Mouse (Mus musculus) MEL (cell line): ENCODE measurements around the gene Chmp5. TPM values are rescaled to one million over a fixed set of nuclear protein-coding genes. Genes with fewer than 3 reads are reported as not detected.
A peak's percentile ranks its signal among the peaks of the same experiment; 100 is the strongest.

Source experiments
- DNase-seq: peaks from one replicate; pipeline ENCODE4 v3.0.0; 2011; ENCODE audit warnings: low read depth, low spot score
- H3K27ac ChIP-seq: 2 replicates; pipeline ENCODE4 v1.5.1; 2012; ENCODE audit warnings: low read depth, mild to moderate bottlenecking, control low read depth, low read length, moderate library complexity; ENCODE audit not compliant: control insufficient read depth
- H3K27me3 ChIP-seq, 2 experiments: fragments of 150-350 bp in 1 of 2; sonication (generic) in 1 of 2; 2 replicates each; pipeline ENCODE4 v1.6.1; 2012; ENCODE audit warnings: low read length in 2 of 2, mild to moderate bottlenecking in 2 of 2, improper control_type of control experiment in 1 of 2, moderate library complexity in 1 of 2; ENCODE audit not compliant: insufficient read depth in 2 of 2, control insufficient read depth in 1 of 2
- H3K36me3 ChIP-seq, 2 experiments: 2 replicates each; pipeline ENCODE4 v1.6.1; 2012 to 2014; ENCODE audit warnings: low read length in 2 of 2, improper control_type of control experiment in 1 of 2, inconsistent platforms in 1 of 2, mild to moderate bottlenecking in 1 of 2; ENCODE audit not compliant: insufficient read depth in 2 of 2, control insufficient read depth in 1 of 2
- H3K4me1 ChIP-seq, 2 experiments: fragments of 150-350 bp in 1 of 2; sonication (generic) in 1 of 2; 2 replicates each; pipeline ENCODE4 v1.6.1; 2012; ENCODE audit warnings: low read length in 2 of 2, improper control_type of control experiment in 1 of 2, mild to moderate bottlenecking in 1 of 2; ENCODE audit not compliant: insufficient read depth in 2 of 2, control insufficient read depth in 1 of 2
- H3K4me3 ChIP-seq, 2 experiments: fragments of 150-350 bp in 1 of 2; sonication (generic) in 1 of 2; 2 replicates each; pipeline ENCODE4 v1.5.1; 2012; ENCODE audit warnings: low read depth in 2 of 2, low read length in 2 of 2, mild to moderate bottlenecking in 2 of 2, moderate library complexity in 2 of 2, control low read depth in 1 of 2, improper control_type of control experiment in 1 of 2; ENCODE audit not compliant: control insufficient read depth in 1 of 2, insufficient read depth in 1 of 2
- H3K79me2 ChIP-seq: 2 replicates; pipeline ENCODE4 v1.6.1; 2012; ENCODE audit warnings: mild to moderate bottlenecking, low read length, moderate library complexity; ENCODE audit not compliant: control insufficient read depth, poor library complexity, insufficient read depth
- H3K9ac ChIP-seq: 2 replicates; pipeline ENCODE4 v1.6.1; 2012; ENCODE audit warnings: low read depth, mild to moderate bottlenecking, control low read depth, low read length, moderate library complexity; ENCODE audit not compliant: control insufficient read depth, poor library complexity, severe bottlenecking
- H3K9me3 ChIP-seq: fragments of 150-350 bp; sonication (generic); replicated peaks from 2 replicates; pipeline ENCODE4 v1.6.1; 2012; ENCODE audit warnings: mild to moderate bottlenecking, low read length, improper control_type of control experiment, moderate library complexity; ENCODE audit not compliant: insufficient read depth
- CHD2 ChIP-seq: IDR thresholded peaks from 2 replicates; pipeline ENCODE4 v1.6.1; 2011; ENCODE audit warnings: low read length, improper control_type of control experiment
- E2F4 ChIP-seq: IDR thresholded peaks from 2 replicates; pipeline ENCODE4 v1.6.1; 2011; ENCODE audit warnings: low read depth, low read length, improper control_type of control experiment, borderline replicate concordance
- ELF1 ChIP-seq: IDR thresholded peaks from 2 replicates; pipeline ENCODE4 v1.6.1; 2014; ENCODE audit warnings: low read depth, mild to moderate bottlenecking, inconsistent platforms, low read length, improper control_type of control experiment, moderate library complexity
- EP300 ChIP-seq, 2 experiments: IDR thresholded peaks; 2 replicates each; pipeline ENCODE4 v1.6.1; 2011; ENCODE audit warnings: improper control_type of control experiment in 2 of 2, low read length in 2 of 2, low read depth in 1 of 2, mild to moderate bottlenecking in 1 of 2
- ETS1 ChIP-seq: IDR thresholded peaks from 2 replicates; pipeline ENCODE4 v1.6.1; 2012; ENCODE audit warnings: low read depth, mild to moderate bottlenecking, inconsistent platforms, low read length, improper control_type of control experiment, moderate library complexity
- GATA1 ChIP-seq: IDR thresholded peaks from 2 replicates; pipeline ENCODE4 v1.6.1; 2011; ENCODE audit warnings: low read depth, low read length, improper control_type of control experiment
- KAT2A ChIP-seq: conservative IDR thresholded peaks from 2 replicates; pipeline ENCODE4 v1.6.1; 2012; ENCODE audit warnings: low read depth, low read length, improper control_type of control experiment, inconsistent platforms
- MAZ ChIP-seq: IDR thresholded peaks from 2 replicates; pipeline ENCODE4 v1.6.1; 2012; ENCODE audit warnings: low read depth, mild to moderate bottlenecking, inconsistent platforms, low read length, improper control_type of control experiment
- MXI1 ChIP-seq: IDR thresholded peaks from 2 replicates; pipeline ENCODE4 v1.6.1; 2011; ENCODE audit warnings: mild to moderate bottlenecking, low read depth, low read length, improper control_type of control experiment
- MYC ChIP-seq: IDR thresholded peaks from 2 replicates; pipeline ENCODE4 v1.6.1; 2011; ENCODE audit warnings: low read depth, mild to moderate bottlenecking, low read length, improper control_type of control experiment, moderate library complexity
- NELFE ChIP-seq: IDR thresholded peaks from 2 replicates; pipeline ENCODE4 v1.6.1; 2011; ENCODE audit warnings: low read depth, low read length, improper control_type of control experiment
- POLR2AphosphoS5 ChIP-seq: IDR thresholded peaks from 2 replicates; pipeline ENCODE4 v1.6.1; 2012; ENCODE audit warnings: low read depth, borderline replicate concordance, mild to moderate bottlenecking, inconsistent platforms, low read length, moderate library complexity, mixed read lengths
- RCOR1 ChIP-seq: IDR thresholded peaks from 2 replicates; pipeline ENCODE4 v1.6.1; 2012; ENCODE audit warnings: low read depth, mild to moderate bottlenecking, inconsistent platforms, low read length, improper control_type of control experiment
- SMC3 ChIP-seq: IDR thresholded peaks from 2 replicates; pipeline ENCODE4 v1.6.1; 2011; ENCODE audit warnings: low read depth, low read length, improper control_type of control experiment
- TAL1 ChIP-seq: IDR thresholded peaks from 2 replicates; pipeline ENCODE4 v1.6.1; 2012; ENCODE audit warnings: mild to moderate bottlenecking, inconsistent platforms, low read length, moderate library complexity, mixed read lengths
- TCF12 ChIP-seq: IDR thresholded peaks from 2 replicates; pipeline ENCODE4 v1.6.1; 2014; ENCODE audit warnings: low read depth, mild to moderate bottlenecking, inconsistent platforms, low read length, improper control_type of control experiment, moderate library complexity
- UBTF ChIP-seq: IDR thresholded peaks from 2 replicates; pipeline ENCODE4 v1.6.1; 2012; ENCODE audit warnings: low read depth, mild to moderate bottlenecking, inconsistent platforms, low read length, improper control_type of control experiment, moderate library complexity, borderline replicate concordance; ENCODE audit not compliant: insufficient read depth
- ZNF384 ChIP-seq: IDR thresholded peaks from 2 replicates; pipeline ENCODE4 v1.6.1; 2012; ENCODE audit warnings: low read depth, mild to moderate bottlenecking, inconsistent platforms, low read length, improper control_type of control experiment
- polyA plus RNA-seq, 2 experiments: library from polyadenylated mRNA; stranded (reverse) in 1 of 2; unstranded in 1 of 2; fragments of >175 nt in 1 of 2; fragments of >200 nt in 1 of 2; gene quantifications; 2 replicates each; pipeline versions ENCODE4 v1.2.1 to v1.2.4; 2012; ENCODE audit warnings: low replicate concordance in 2 of 2, low read depth in 1 of 2; ENCODE audit not compliant: insufficient read length in 2 of 2, insufficient read depth in 1 of 2, missing spikeins in 1 of 2
- total RNA-seq: library from RNA; depleted of rRNA; stranded (reverse); fragments of 300-350 nt; gene quantifications from 2 replicates; pipeline ENCODE4 v1.2.3, GENCODE M21; 2012

Gene Chmp5
- total and polyA plus RNA-seq, 3 experiments, result 34.7 to 38.5 TPM; not detected in 1

- H3K9me3 ChIP-seq, result no peaks in the 10 kb centered on the region
- H3K9ac ChIP-seq, result no peak overlapping the region
- no peak overlapping the region; the same call in 1 of the 2 replicates for H3K27ac ChIP-seq
- H3K4me1 ChIP-seq, result no peaks in the 10 kb centered on the region; a peak in 1 of 4 replicates
- H3K27me3 ChIP-seq, result no peaks in the 10 kb centered on the region
- no peaks in the 10 kb centered on the region for H3K79me2 ChIP-seq
- H3K36me3 ChIP-seq, result no peaks in the 10 kb centered on the region
- peak; percentile 53 for TF ChIP-seq TCF12
- no peak for TF ChIP-seq E2F4
- peak; percentile 32; the same call in 1 of the 2 replicates for TF ChIP-seq GATA1
- TF ChIP-seq EP300 (IDR thresholded peaks at IDR 0.05; ENCODE audit: low read depth in 1 of 2, low read length in 2 of 2), result peak; percentile 15 to 49; a peak in 3 of 4 replicates
- no peak for TF ChIP-seq ZNF384
- TF ChIP-seq TAL1, result peak; percentile 90
- no peak for TF ChIP-seq KAT2A
- TF ChIP-seq ELF1, result no peak
- TF ChIP-seq ETS1, result peak; percentile 52
- no peak overlapping the region for H3K4me3 ChIP-seq
- DNase-seq, result peak; percentile 54
Measured at GRCm38 (mm10) chr4:40900071-40900470, 48.1 kb upstream of the Chmp5 start.

DNA sequence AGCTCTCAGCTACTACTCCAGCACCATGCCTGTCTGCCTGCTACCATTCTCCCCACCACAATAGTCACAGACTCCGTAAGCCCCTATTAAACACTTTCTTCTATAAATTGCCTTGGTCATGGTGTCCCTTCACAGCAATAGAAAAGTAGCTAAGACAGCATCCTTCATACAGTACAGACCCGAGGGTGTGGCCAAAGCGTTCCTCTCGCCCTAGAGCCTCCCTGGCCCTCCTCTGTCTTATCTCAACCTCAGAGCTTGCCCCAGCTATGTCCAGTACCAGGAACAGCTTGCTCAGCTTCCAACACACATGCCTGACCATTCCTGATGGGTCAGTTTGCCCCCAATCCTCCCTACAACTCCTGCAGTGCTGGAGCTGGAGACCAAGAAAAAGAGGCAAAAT, 47.6 kb upstream of the Chmp5 start:
- no peaks in the 10 kb centered on the region for H3K27me3 ChIP-seq
- no peaks in the 10 kb centered on the region for H3K79me2 ChIP-seq
- no peak overlapping the region for H3K4me3 ChIP-seq
- H3K9ac ChIP-seq, result no peak overlapping the region
- H3K4me1 ChIP-seq, result no peaks in the 10 kb centered on the region; a peak in 1 of 4 replicates
- no peak for TF ChIP-seq RCOR1
- no peak for TF ChIP-seq ELF1
- TF ChIP-seq UBTF, result no peak
- no peak for TF ChIP-seq SMC3
- TF ChIP-seq MYC, result no peak
- no peak for TF ChIP-seq TAL1
- TF ChIP-seq MAZ, result no peak
- no peak for TF ChIP-seq MXI1
- TF ChIP-seq POLR2AphosphoS5, result no peak
- no peak for TF ChIP-seq CHD2
- no peak for TF ChIP-seq ZNF384
- no peak for TF ChIP-seq NELFE
- H3K36me3 ChIP-seq, result no peaks in the 10 kb centered on the region
- no peak for DNase-seq
- H3K9me3 ChIP-seq, result no peaks in the 10 kb centered on the region
- no peak overlapping the region for H3K27ac ChIP-seq
